Mouse (Mus musculus): ENCODE results near the gene Gm13691. TPM values are rescaled to one million over a fixed set of nuclear protein-coding genes. Genes with fewer than 3 reads are reported as not detected.
"Not testable (repeated sequence)": the region's sequence is repeated elsewhere in the genome, so short reads cannot be mapped to it uniquely, and the experiment has no call there.

Gene Gm13691
- not detected in 2 replicates for polyA plus RNA-seq (2015; fragmentation: Nextera tagmentation; extraction: Ambion mirVana)

DNA sequence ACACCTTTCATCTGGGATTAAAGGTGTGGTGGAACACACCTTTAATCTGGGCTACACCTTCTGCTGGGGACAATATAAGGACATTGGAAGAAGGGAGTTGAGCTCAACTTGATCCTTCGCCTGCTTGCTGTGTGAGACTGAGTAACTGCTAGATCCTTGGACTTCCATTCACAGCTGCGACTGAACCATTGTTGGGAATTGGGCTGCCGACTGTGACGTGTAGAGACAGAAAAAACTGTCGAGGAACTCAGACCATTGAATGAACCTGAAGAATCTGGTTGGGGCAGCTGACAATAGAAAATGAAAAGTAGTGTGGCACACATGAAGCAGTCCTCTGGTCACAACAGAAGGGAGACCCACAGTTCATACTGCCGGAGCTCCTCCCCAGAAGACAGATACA lies at the start of gene Gm13691:
Gm13691 (plus strand) TSS at position 301 of the 400 bp plus-strand sequence.
- ATAC-seq (ENCODE audit: borderline replicate concordance, extremely low read depth, low FRiP score, low TSS enrichment), result not testable (repeated sequence)
- WGBS, result no CpG with 5 or more reads among the region's 6 CpGs

DNA sequence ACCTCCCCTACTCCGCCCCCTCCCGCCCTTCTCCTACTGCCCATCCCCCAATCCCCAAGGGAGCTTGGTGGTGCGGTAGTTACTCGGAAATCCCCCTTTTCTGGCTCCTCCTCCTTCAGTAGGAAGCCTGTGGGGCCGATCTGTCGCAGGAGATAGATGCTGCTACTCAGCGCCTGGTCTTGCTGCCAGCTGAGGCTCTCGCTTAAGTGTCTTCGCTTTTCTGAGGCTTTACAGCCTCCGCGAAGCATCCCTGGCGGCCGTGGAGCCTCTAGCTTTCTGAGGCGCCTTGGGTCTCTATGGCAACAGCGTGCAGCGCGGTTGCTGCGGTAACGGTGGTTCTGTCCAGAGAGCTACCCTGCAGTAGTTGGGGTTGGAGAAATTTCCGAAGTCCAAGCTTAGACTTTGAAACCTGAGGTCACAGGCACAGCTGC lies 49.4 kb upstream of the Gm13691 start, which contains the start of gene Zswim2:
Zswim2 (minus strand) TSS at position 298 of the 431 bp plus-strand sequence.
- ATAC-seq (ENCODE audit: borderline replicate concordance, extremely low read depth, low FRiP score, low TSS enrichment), result peak; percentile 39; the same call in 1 of the 2 replicates
- Histone ChIP-seq H3K9me3 (no peaks in the 10 kb centered on the region), H3K27me3 (no peaks in the 10 kb centered on the region), H3K4me1 (0 out of 2 replicates have a peak, but pooled peaks cover 5% of the 10 kb centered on the region), H3K27ac (no peak within 1 kb of the TSS), H3K4me2 (peak within 1 kb of the TSS; percentile 44), H3K36me3 (no peaks in the 10 kb centered on the region), H3K4me3 (peak within 1 kb of the TSS; percentile 13; the same call in 1 of the 2 replicates), H3K9ac (no peak within 1 kb of the TSS)
- whole genome bisulfite sequencing, result 1% methylated on average over 20 of the region's 20 CpGs

More for the DNA sequence above, at the start of gene Gm13691:
- not testable (repeated sequence) for H3K9me3 ChIP-seq, H3K36me3 ChIP-seq, H3K27me3 ChIP-seq, H3K4me2 ChIP-seq, H3K9ac ChIP-seq, H3K4me1 ChIP-seq, H3K27ac ChIP-seq, H3K4me3 ChIP-seq

GRCm38 (mm10) chr2:83941378-83941777 lies 49.0 kb upstream of the Gm13691 start:
- Histone ChIP-seq H3K27me3 (no peaks in the 10 kb centered on the region), H3K4me3 (no peak overlapping the region), H3K4me2 (peak overlapping the region; percentile 44), H3K4me1 (0 out of 2 replicates have a peak, but pooled peaks cover 5% of the 10 kb centered on the region), H3K36me3 (no peaks in the 10 kb centered on the region), H3K27ac (no peak overlapping the region), H3K9ac (no peak overlapping the region), H3K9me3 (no peaks in the 10 kb centered on the region)
- ATAC-seq (ENCODE audit: borderline replicate concordance, extremely low read depth, low FRiP score, low TSS enrichment), result no peak
- WGBS, result 41% methylated on average over 3 of the region's 3 CpGs

- 0 out of 2 replicates have a peak, but pooled peaks cover 5% of the 10 kb centered on the region for H3K4me1 ChIP-seq
- H3K4me3 ChIP-seq, result no peak overlapping the region
- WGBS, result 36% methylated on average over 4 of the region's 4 CpGs
- no peaks in the 10 kb centered on the region for H3K27me3 ChIP-seq
- no peaks in the 10 kb centered on the region for H3K9me3 ChIP-seq
- H3K36me3 ChIP-seq, result no peaks in the 10 kb centered on the region
- no peak overlapping the region for H3K4me2 ChIP-seq
- no peak overlapping the region for H3K9ac ChIP-seq
- ATAC-seq (ENCODE audit: borderline replicate concordance, extremely low read depth, low FRiP score, low TSS enrichment), result no peak
- H3K27ac ChIP-seq, result no peak overlapping the region
Measured at GRCm38 (mm10) chr2:83941792-83942191, 48.6 kb upstream of the Gm13691 start.

GRCm38 (mm10) chr2:83955393-83955792 lies 35.0 kb upstream of the Gm13691 start, which contains the start of gene Gm13698:
TSS of gene Gm13698 (plus strand) at chr2:83955693.
- H3K9me3 ChIP-seq; ATAC-seq (ENCODE audit: borderline replicate concordance, extremely low read depth, low FRiP score, low TSS enrichment); H3K4me1 ChIP-seq; H3K4me3 ChIP-seq; H3K27ac ChIP-seq; H3K4me2 ChIP-seq; H3K27me3 ChIP-seq; H3K36me3 ChIP-seq; H3K9ac ChIP-seq: not testable (repeated sequence)
- WGBS, result no CpG with 5 or more reads among the region's 6 CpGs

DNA sequence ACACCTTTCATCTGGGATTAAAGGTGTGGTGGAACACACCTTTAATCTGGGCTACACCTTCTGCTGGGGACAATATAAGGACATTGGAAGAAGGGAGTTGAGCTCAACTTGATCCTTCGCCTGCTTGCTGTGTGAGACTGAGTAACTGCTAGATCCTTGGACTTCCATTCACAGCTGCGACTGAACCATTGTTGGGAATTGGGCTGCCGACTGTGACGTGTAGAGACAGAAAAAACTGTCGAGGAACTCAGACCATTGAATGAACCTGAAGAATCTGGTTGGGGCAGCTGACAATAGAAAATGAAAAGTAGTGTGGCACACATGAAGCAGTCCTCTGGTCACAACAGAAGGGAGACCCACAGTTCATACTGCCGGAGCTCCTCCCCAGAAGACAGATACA lies 29.1 kb upstream of the Gm13691 start, which contains the start of gene Gm13693:
Gm13693 (plus strand) TSS at position 301 of the 400 bp plus-strand sequence.
- no CpG with 5 or more reads among the region's 6 CpGs for WGBS
- H3K36me3 ChIP-seq; H3K4me2 ChIP-seq; H3K9ac ChIP-seq; H3K27me3 ChIP-seq; ATAC-seq (ENCODE audit: borderline replicate concordance, extremely low read depth, low FRiP score, low TSS enrichment); H3K27ac ChIP-seq; H3K9me3 ChIP-seq; H3K4me3 ChIP-seq; H3K4me1 ChIP-seq: not testable (repeated sequence)

- not testable (repeated sequence) for H3K9me3 ChIP-seq; ATAC-seq (ENCODE audit: borderline replicate concordance, extremely low read depth, low FRiP score, low TSS enrichment); H3K27me3 ChIP-seq; H3K9ac ChIP-seq; H3K27ac ChIP-seq; H3K4me3 ChIP-seq; H3K4me2 ChIP-seq; H3K4me1 ChIP-seq; H3K36me3 ChIP-seq
- WGBS, result no CpG with 5 or more reads among the region's 6 CpGs
Measured at GRCm38 (mm10) chr2:83967013-83967412, 23.3 kb upstream of the Gm13691 start, which contains the start of gene Gm13695. TSS of gene Gm13695 (plus strand) at chr2:83967313.

DNA sequence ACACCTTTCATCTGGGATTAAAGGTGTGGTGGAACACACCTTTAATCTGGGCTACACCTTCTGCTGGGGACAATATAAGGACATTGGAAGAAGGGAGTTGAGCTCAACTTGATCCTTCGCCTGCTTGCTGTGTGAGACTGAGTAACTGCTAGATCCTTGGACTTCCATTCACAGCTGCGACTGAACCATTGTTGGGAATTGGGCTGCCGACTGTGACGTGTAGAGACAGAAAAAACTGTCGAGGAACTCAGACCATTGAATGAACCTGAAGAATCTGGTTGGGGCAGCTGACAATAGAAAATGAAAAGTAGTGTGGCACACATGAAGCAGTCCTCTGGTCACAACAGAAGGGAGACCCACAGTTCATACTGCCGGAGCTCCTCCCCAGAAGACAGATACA lies 17.5 kb upstream of the Gm13691 start, which contains the start of gene Gm13696:
Gm13696 (plus strand) TSS at position 301 of the 400 bp plus-strand sequence.
- no CpG with 5 or more reads among the region's 6 CpGs for WGBS
- ATAC-seq (ENCODE audit: borderline replicate concordance, extremely low read depth, low FRiP score, low TSS enrichment); H3K27me3 ChIP-seq; H3K27ac ChIP-seq; H3K4me2 ChIP-seq; H3K4me1 ChIP-seq; H3K9ac ChIP-seq; H3K9me3 ChIP-seq; H3K36me3 ChIP-seq; H3K4me3 ChIP-seq: not testable (repeated sequence)

GRCm38 (mm10) chr2:83978633-83979032 lies 11.7 kb upstream of the Gm13691 start, which contains the start of gene Gm13694:
TSS of gene Gm13694 (plus strand) at chr2:83978933.
- not testable (repeated sequence) for H3K27me3 ChIP-seq; H3K4me3 ChIP-seq; H3K9me3 ChIP-seq; H3K9ac ChIP-seq; H3K27ac ChIP-seq; H3K4me1 ChIP-seq; H3K36me3 ChIP-seq; H3K4me2 ChIP-seq; ATAC-seq (ENCODE audit: borderline replicate concordance, extremely low read depth, low FRiP score, low TSS enrichment)
- WGBS, result no CpG with 5 or more reads among the region's 6 CpGs

- not testable (repeated sequence) for ATAC-seq (ENCODE audit: borderline replicate concordance, extremely low read depth, low FRiP score, low TSS enrichment); H3K36me3 ChIP-seq; H3K9me3 ChIP-seq; H3K4me1 ChIP-seq; H3K4me3 ChIP-seq; H3K9ac ChIP-seq; H3K27ac ChIP-seq; H3K27me3 ChIP-seq; H3K4me2 ChIP-seq
- no CpG with 5 or more reads among the region's 6 CpGs for WGBS
Measured at GRCm38 (mm10) chr2:83984443-83984842, 5.9 kb upstream of the Gm13691 start, which contains the start of gene Gm13697. TSS of gene Gm13697 (plus strand) at chr2:83984743.

- not testable (repeated sequence) for H3K36me3 ChIP-seq, H3K9ac ChIP-seq, H3K4me1 ChIP-seq, H3K27me3 ChIP-seq, H3K27ac ChIP-seq, H3K4me2 ChIP-seq, H3K9me3 ChIP-seq
- ATAC-seq (ENCODE audit: borderline replicate concordance, extremely low read depth, low FRiP score, low TSS enrichment), result peak; percentile 69; the same call in 1 of the 2 replicates
- H3K4me3 ChIP-seq, result 0 out of 2 replicates have a peak overlapping the region, but pooled peaks have one; percentile 9
- 22% methylated on average over 8 of the region's 9 CpGs for WGBS
Measured at GRCm38 (mm10) chr2:83993639-83994255, 3.4 kb downstream of the Gm13691 start.

DNA sequence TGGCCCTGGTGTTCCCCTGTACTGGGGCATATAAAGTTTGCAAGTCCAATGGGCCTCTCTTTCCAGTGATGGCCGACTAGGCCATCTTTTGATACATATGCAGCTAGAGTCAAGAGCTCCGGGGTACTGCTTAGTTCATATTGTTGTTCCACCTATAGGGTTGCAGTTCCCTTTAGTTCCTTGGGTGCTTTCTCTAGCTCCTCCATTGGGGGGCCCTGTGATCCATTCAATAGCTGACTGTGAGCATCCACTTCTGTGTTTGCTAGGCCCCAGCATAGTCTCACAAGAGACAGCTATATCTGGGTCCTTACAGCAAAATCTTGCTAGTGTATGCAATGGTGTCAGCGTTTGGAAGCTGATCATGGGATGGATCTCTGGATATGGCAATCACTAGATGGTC lies 4.2 kb downstream of the Gm13691 start:
- H3K36me3 ChIP-seq; H3K4me3 ChIP-seq; H3K27ac ChIP-seq; H3K4me1 ChIP-seq; ATAC-seq (ENCODE audit: borderline replicate concordance, extremely low read depth, low FRiP score, low TSS enrichment); H3K27me3 ChIP-seq; H3K9ac ChIP-seq; H3K4me2 ChIP-seq; H3K9me3 ChIP-seq: not testable (repeated sequence)
- WGBS, result 69% methylated on average over 2 of the region's 3 CpGs

All from lung, embryonic 15.5 days (tissue).